Mouse (Mus musculus) erythroblast, embryonic 14.5 days (primary cell): Measurements from ENCODE around the gene Ddx23. TPM values are rescaled to one million over a fixed set of nuclear protein-coding genes. Genes with fewer than 3 reads are reported as not detected.

ENCODE experiments used
- H3K27me3 ChIP-seq: 2 replicates; pipeline ENCODE4 v1.6.1; 2012; ENCODE audit warnings: inconsistent platforms; ENCODE audit not compliant: control insufficient read depth
- H3K36me3 ChIP-seq: 2 replicates; pipeline ENCODE4 v1.6.1; 2012; ENCODE audit warnings: mild to moderate bottlenecking, inconsistent platforms; ENCODE audit not compliant: control insufficient read depth
- H3K4me1 ChIP-seq: 2 replicates; pipeline ENCODE4 v1.6.1; 2012; ENCODE audit warnings: inconsistent platforms; ENCODE audit not compliant: control insufficient read depth
- H3K4me3 ChIP-seq: replicated peaks from 2 replicates; pipeline ENCODE3; 2012; ENCODE audit warnings: moderate library complexity, mild to moderate bottlenecking, inconsistent platforms
- H3K9me3 ChIP-seq: 2 replicates; pipeline ENCODE4 v1.6.1; 2012; ENCODE audit warnings: low read length, inconsistent platforms, mixed read lengths; ENCODE audit not compliant: control insufficient read depth
- GATA1 ChIP-seq: IDR thresholded peaks from 2 replicates; pipeline ENCODE4 v1.6.1; 2012; ENCODE audit warnings: low read length, inconsistent platforms, mixed read lengths
- TAL1 ChIP-seq: IDR thresholded peaks from 3 replicates; pipeline ENCODE4 v1.6.1; 2012; ENCODE audit warnings: low read length, inconsistent platforms, mixed read lengths
- polyA plus RNA-seq: library from polyadenylated mRNA; stranded (reverse); fragments of >175 nt; gene quantifications from 2 replicates; pipeline ENCODE4 v1.2.3, GENCODE M21; 2012

Ddx23 gene
- polyA plus RNA-seq, 1 experiment, result 7.9 TPM

DNA sequence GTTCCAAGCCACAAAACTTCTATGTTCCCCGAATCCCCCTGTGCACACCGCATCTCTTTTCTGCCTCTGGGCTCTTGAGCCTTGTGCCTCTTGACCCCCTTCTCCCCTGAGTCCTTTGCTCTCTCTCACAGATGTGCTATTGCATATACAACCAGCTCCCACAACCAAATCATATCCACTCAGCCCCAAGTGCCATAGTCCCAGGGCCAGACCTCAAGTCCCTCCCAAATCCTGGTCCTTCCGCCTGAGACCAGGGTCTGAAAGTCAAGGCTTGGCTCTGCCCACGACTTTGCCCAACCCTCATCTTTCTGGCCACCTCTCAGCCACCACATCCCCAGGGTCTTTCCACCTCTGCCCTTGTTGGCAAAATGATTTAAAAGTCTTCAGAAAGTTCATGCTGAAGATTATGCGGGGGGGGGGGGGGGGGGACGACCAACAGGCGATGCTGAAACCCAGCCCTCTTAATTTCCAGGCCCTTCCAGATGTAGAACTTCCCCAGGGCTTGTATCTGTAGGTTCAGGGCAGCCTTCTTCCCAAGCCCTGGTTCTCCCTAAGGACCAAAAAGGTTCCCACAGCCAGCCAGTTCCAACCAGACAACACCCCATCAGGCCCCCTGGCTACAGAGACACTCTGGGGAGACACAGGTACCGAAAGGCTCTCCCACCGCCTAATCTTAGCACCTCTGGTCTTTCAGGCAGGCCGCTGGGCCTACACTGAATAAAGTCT is 54.5 kb downstream of the Ddx23 start:
- Histone ChIP-seq H3K36me3 (peaks cover 37% of the 10 kb centered on the region), H3K9me3 (peaks cover 11% of the 10 kb centered on the region), H3K27me3 (peaks cover 13% of the 10 kb centered on the region), H3K4me1 (peaks cover 75% of the 10 kb centered on the region), H3K4me3 (peak overlapping the region; percentile 86)
- TF ChIP-seq GATA1 (no peak), TAL1 (no peak)

DNA sequence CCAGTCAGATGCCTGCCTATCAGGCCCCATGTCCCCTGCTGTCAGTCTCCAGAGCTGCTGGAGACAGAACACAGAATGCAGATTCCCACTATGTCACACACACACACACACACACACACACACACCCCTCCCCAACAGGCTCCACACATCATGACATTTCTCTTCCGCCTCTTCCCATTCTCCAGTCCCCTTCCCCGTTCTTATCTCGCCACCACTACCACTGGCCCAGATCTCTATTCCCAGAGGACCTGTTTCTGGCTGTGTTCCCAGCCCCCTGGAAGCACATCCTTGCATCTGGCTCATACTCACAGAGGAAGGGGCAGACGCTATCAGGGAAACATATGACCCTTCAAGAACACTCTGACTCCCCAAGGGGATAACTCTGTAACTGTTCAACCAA is 55.1 kb downstream of the Ddx23 start:
- Histone ChIP-seq H3K36me3 (peaks cover 43% of the 10 kb centered on the region), H3K4me3 (peak overlapping the region; percentile 86), H3K27me3 (peaks cover 13% of the 10 kb centered on the region), H3K4me1 (peaks cover 81% of the 10 kb centered on the region), H3K9me3 (peaks cover 11% of the 10 kb centered on the region)
- TF ChIP-seq TAL1 (no peak), GATA1 (no peak)

DNA sequence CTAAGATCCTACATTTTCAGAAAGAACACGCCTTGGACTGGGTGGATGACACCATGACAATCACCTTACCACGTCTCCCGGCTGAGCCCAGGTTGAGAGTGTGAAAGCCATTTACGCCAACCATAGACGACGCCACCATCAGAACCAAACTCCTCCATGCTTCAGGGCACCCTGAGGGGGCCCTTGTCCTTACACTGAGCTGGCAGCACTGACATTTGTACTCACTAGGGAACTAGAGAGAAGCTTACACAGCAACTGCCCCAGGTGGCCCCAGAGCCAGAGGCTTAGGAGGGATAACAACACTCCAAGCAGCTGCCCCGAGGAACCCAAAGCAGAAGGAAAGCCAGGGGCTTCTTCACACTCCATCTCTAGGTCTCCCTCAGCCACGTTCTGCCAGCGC is 56.0 kb downstream of the Ddx23 start:
- peaks cover 52% of the 10 kb centered on the region for H3K36me3 ChIP-seq
- peaks cover 13% of the 10 kb centered on the region for H3K27me3 ChIP-seq

DNA sequence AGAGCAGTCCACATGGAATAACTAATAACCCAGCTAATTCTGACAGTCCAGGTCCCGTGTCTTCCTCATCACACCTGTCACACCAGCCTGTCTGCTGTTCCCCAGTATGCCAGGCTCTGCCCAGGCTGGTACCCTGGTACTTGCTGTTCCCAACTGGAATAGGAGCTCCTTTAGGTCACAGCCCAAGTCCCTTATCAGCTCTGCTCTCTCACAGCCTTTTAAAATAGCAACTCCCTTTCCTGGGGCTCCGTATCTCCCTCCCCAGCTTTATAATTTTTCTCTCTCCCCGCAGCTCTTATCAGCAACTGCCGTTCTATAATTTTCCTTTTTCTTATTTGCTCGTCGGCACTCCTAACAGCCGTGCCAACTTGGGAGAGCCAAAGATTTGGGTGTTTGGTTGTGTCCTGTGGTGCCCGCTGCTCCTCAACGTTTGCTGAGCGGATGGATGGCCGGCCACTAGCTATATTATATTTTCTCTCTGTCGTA is 56.6 kb downstream of the Ddx23 start:
- Histone ChIP-seq H3K4me3 (peak overlapping the region; percentile 86), H3K27me3 (peaks cover 13% of the 10 kb centered on the region), H3K9me3 (peaks cover 6% of the 10 kb centered on the region), H3K36me3 (peaks cover 58% of the 10 kb centered on the region), H3K4me1 (peaks cover 96% of the 10 kb centered on the region)
- TF ChIP-seq TAL1, result peak; percentile 84
- peak; percentile 98 for TF ChIP-seq GATA1

More for the DNA sequence above, 56.0 kb downstream of the Ddx23 start:
- TF ChIP-seq TAL1 (no peak), GATA1 (no peak)
- Histone ChIP-seq H3K4me3 (peak overlapping the region; percentile 86), H3K4me1 (peaks cover 90% of the 10 kb centered on the region), H3K9me3 (peaks cover 6% of the 10 kb centered on the region)

DNA sequence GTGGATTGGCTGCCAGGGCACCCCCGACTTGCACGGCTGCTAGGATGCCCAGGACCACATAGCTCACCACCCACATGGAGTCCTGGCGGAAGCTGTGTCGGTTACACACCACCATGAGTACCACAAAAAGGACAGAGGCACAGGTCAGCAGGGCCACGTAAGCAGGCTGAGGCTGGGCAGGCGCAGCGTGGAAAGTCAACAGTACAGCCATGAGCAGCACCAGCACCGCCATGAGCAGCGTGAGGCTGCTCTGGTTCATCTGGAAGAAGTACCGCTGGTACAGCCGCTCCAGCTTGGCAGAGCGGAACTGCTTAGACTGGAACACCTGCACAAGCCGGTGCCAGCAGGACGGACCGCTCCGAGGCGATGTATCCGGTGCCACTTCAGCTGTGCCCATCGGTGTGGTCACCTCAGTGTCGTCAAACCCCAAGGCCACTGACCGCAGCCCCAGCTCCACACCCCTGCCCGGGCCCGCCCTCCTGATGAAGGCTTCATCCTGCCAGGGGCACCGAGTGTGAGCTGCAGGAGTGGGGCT is 58.6 kb downstream of the Ddx23 start:
- Histone ChIP-seq H3K9me3 (peaks cover 6% of the 10 kb centered on the region), H3K36me3 (peaks cover 78% of the 10 kb centered on the region), H3K4me3 (peak overlapping the region; percentile 66), H3K27me3 (no peaks in the 10 kb centered on the region), H3K4me1 (peaks cover 96% of the 10 kb centered on the region)
- TF ChIP-seq TAL1, result no peak
- TF ChIP-seq GATA1, result no peak

DNA sequence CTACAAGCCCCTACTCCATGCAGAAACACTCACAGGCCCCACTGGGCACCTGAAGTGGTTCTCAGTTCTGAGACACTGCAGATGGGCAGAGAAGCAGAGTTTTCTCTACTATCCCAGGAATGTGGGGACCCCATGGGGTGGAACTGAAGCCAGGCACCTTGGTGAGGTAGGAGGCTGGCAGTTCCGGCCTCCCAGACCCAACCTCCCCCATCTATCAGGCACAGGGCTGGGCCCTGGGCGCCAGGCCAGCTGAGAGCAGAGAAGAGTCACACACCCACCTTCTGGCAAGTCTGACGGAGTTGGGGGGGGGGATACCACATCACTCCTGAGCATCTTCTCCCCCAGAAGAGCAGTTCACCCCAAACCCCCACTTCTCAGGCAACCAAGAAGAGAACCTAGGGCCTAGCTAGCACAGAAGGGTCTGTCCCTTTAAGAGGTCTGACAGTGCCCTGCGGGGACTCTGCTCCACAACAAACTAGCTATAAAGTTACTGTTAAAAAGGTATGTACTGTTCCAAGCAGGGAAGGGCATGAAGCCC is 59.7 kb downstream of the Ddx23 start:
- peaks cover 87% of the 10 kb centered on the region for H3K36me3 ChIP-seq
- no peak for TF ChIP-seq TAL1
- no peak for TF ChIP-seq GATA1

DNA sequence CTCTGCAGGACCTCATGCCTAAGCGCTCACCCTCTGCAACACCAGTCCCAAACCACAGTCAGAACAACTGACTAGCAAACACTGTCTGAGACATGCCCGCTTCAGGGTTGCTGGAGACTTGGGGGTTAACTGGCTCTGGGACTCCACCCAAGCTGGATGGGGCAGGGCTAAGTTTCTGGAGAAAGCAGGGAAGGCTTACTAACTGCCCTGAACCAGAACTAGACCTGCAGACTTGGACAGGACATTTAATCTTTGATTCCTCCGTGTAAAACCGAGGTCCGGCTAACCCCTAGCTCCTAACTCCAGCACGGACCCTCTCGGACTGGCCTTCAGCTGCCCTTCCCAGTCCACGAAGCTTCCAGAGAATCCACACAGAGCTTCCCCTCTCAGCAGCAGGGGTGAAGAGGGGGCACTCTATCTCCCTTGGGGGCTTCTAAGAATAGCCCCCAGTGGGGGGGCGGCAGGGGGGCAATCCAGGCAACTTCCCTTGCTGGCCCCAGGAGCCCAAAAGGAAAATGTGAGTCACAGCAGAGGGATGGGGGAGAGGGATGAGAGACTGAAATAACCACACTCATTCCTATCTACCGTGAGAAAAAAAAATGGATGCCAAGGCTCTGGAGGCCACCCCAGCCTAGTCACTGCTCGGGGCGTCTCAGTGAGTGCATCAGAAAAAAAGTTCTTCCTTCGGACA is 60.4 kb downstream of the Ddx23 start:
- peaks cover 93% of the 10 kb centered on the region for H3K36me3 ChIP-seq
- no peaks in the 10 kb centered on the region for H3K27me3 ChIP-seq
- TF ChIP-seq TAL1 (no peak), GATA1 (no peak)
- peaks cover 6% of the 10 kb centered on the region for H3K9me3 ChIP-seq
- peak overlapping the region; percentile 66 for H3K4me3 ChIP-seq
- peaks cover 80% of the 10 kb centered on the region for H3K4me1 ChIP-seq

More for the DNA sequence above, 59.7 kb downstream of the Ddx23 start:
- peaks cover 6% of the 10 kb centered on the region for H3K9me3 ChIP-seq
- H3K27me3 ChIP-seq, result no peaks in the 10 kb centered on the region
- H3K4me3 ChIP-seq, result peak overlapping the region; percentile 66
- peaks cover 87% of the 10 kb centered on the region for H3K4me1 ChIP-seq

DNA sequence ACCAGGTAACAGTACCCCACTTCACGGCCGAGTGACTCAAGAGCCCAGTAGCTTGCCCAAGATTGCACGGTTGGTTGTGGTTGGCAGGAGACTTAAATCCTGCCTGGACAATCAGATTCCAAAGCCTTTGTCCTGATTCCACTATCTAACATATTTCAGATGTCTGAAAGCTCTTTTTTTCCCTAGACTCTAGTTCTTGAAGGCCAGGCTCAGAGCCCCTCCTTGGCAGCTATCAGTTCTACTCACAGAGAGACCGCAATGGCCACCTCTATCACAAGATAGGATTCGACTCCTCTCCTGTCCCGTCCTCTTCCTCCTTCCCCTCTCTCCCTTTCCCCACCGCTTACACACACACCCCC is 60.9 kb downstream of the Ddx23 start:
- Histone ChIP-seq H3K4me3 (peak overlapping the region; percentile 66), H3K4me1 (peaks cover 75% of the 10 kb centered on the region), H3K36me3 (peaks cover 94% of the 10 kb centered on the region), H3K27me3 (no peaks in the 10 kb centered on the region), H3K9me3 (peaks cover 6% of the 10 kb centered on the region)
- TF ChIP-seq TAL1 (no peak), GATA1 (no peak)

DNA sequence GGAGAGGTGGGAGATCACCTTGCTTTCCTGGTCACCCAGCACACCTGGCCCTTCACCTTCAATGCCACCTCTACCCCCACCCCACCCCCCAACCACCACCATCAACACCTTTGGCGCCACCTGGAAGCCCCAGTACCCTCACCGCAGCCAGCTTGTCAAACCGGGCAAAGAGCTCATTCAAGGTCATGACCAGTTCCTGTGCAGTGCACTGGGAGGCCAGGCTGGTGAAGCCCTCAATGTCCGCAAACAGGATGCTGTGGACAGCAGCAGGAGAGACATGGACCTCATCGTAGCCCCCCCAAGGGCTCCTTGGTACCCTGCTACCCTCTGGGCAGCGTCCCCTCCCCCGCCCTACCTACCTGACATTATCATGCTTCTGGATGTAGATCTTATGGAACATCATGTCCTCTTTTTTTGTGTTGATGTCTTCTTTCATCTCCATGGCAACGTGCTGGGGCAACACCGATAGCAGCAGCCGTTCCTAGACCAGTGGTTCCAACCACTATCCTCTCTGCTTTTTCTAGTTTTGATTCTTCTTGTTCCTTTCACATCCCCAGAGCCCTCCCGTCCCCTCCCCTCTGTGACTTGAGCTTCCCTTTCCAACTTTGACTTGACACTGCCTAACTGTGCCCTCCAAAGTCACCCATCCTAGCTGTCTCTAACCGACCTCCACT is 62.5 kb downstream of the Ddx23 start:
- Histone ChIP-seq H3K36me3 (peaks cover 100% of the 10 kb centered on the region), H3K9me3 (peaks cover 6% of the 10 kb centered on the region), H3K4me1 (peaks cover 58% of the 10 kb centered on the region), H3K27me3 (no peaks in the 10 kb centered on the region), H3K4me3 (no peak overlapping the region)
- TF ChIP-seq TAL1, result no peak
- TF ChIP-seq GATA1, result no peak
